Mouse (Mus musculus) frontal cortex, postnatal 10 days (tissue): ENCODE data around the gene Exoc6b.
A peak's percentile ranks its signal among the peaks of the same experiment; 100 is the strongest.

Experiments
- DNase-seq, 2 experiments: peaks; one replicate each; pipeline ENCODE4 v3.0.0; 2022; ENCODE audit warnings: low spot score in 2 of 2, mixed read lengths in 1 of 2

Gene Exoc6b

DNA sequence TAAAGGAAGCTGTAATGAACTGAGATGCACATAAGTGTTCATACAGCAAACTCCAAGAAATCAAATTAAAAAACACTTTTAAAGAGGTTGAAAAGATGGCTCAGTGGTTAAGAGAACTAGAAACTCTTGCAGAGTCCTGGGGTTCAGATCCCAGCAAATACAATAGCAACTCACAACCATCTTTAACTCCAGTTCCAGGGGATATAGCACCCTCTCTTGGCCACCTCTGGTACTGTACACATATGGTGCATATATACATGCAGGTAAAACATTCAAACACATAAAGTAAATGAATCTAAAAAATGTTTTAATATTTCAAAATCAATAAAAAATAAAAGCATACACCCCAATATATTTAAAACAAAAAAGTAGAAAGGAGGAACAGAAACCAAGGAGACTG, 73.9 kb downstream of the Exoc6b start:
- no peak for DNase-seq

GRCm38 (mm10) chr6:84976563-84976971, 92.7 kb downstream of the Exoc6b start:
- no peak for DNase-seq

- DNase-seq = no peak
These were observed 100.8 kb downstream of the Exoc6b start for GRCm38 (mm10) chr6:84968531-84968930.

GRCm38 (mm10) chr6:84964729-84965415, 104.4 kb downstream of the Exoc6b start:
- no peak for DNase-seq

- no peak for DNase-seq
These were observed 106.3 kb downstream of the Exoc6b start for GRCm38 (mm10) chr6:84963044-84963443.

GRCm38 (mm10) chr6:84961763-84962162, 107.5 kb downstream of the Exoc6b start:
- no peak for DNase-seq

GRCm38 (mm10) chr6:84959520-84959919, 109.8 kb downstream of the Exoc6b start:
- no peak for DNase-seq

DNA sequence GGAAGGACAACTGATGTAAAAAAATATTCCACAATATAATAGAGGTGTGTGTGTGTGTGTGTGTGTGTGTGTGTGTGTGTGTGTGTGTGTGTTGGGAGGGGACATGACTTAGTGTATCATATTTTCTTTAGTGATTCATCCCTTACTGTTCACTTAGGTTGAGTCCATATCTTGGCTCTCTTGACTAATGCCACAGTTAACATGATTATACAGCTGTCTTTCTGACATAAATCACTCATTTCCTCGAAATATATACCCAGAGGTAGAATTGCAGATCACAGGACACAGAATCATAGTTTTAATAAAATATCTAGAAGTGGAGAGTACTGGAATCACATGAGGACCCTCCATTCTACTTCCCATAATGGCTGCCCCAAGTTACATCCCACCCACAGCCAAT, 117.7 kb downstream of the Exoc6b start:
- DNase-seq = no peak

DNA sequence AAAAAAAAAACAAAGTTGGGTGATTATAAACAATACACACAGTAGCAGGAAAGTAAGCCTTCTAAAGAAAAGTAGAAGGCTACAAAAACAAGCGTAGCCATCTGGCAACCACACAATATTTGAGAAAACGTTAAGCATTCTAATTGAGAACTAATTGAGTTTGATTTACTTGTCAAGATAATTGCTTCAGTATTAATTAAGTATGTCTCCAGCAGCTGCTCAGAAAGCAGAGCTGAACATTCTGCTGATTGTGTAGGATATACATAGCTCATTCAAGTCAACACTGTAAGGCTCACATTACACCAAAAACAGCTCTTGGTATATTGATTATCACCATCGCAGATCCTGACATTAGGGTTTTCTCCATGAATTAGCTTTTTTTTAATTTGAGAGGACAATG, 122.7 kb downstream of the Exoc6b start:
- DNase-seq = no peak

GRCm38 (mm10) chr6:84946106-84946505, 123.2 kb downstream of the Exoc6b start:
- no peak for DNase-seq

DNA sequence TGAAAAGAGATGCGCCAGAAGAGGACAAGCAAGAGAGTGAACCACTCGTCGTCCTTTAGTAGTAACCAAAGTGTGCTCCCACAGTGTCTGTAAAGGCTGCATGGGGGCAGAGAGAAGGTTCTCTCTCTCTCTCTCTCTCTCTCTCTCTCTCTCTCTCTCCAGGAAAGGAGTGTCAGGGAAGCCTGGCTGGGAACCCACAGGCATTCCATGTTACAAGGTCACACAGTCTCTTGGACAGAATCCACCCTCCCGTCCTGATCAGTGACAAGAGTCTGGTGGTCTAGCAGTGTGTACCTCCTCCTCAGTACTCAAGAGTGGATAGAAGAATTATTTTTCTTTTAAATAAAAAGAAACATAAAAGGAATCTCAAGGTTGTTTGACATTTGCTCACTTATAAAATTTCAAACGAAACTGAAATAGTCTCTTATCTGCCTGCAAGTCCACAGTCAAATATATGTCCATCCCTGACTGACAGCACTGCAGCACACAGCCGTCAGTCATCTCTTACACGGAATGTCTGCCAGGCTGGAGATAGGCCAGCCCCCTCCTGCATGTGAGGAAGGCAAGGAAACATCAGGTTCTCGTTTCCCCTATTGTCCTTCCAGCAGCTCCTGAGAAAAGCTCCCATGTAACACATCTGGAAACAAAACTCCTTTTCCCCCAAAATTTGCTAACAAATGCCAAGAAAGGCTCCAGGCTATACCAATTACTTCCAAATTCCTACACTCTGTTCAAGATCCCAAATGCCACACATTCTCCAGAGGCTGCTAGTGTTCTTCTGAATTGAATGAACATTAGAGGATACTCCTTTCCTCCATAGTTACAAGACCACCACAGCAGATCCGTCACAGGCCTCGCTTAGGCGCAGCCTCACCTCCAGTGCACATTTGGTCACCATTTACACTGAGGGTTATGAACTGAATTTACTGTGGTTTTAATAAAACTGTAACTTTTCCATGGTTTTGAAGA, 136.1 kb downstream of the Exoc6b start:
- no peak for DNase-seq

DNA sequence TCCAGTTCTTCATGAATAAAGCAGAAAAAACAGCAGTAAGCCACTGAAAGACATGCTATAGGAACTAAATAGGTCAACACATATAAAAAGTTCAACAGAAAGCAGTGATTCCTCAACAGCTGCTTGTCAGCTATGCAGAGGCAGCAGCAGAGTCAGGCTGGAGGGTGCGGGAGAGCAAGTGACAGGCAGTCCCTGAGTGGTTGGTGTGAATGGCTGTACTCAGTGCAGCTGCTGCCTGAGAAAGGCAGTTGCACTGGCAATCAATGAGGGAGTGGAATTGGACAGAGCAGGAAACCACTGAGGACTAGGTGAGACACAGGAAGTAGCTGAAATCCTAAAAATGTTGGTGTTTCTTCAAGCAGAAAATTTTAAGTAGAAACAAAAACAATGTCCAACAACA, 138.3 kb downstream of the Exoc6b start:
- DNase-seq = no peak

- DNase-seq = no peak
These were observed 143.2 kb downstream of the Exoc6b start for GRCm38 (mm10) chr6:84926066-84926465.

GRCm38 (mm10) chr6:84923760-84924221, 145.5 kb downstream of the Exoc6b start:
- DNase-seq = peak in 1 of 2 experiments; percentile 13

GRCm38 (mm10) chr6:84916291-84916690, 153.0 kb downstream of the Exoc6b start:
- DNase-seq = no peak

DNA sequence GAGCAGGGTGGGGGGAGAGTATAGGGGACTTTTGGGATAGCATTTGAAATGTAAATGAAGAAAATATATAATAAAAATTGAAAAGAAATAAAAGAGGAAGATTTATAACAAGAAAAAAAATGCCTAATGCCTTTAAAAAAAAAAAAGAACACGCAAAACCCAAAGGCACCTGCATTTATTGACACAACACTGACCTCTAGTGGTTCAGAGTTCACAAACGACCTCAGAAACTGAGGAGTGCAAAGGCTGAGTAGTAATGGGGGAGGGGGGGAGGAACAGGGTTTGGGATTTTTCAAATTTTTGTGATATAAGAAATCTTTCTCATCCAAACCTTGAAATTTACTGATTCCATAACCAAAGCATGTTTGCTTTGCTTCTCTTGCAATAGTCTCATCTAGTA, 156.9 kb downstream of the Exoc6b start:
- DNase-seq = peak in 1 of 2 experiments; percentile 19

DNA sequence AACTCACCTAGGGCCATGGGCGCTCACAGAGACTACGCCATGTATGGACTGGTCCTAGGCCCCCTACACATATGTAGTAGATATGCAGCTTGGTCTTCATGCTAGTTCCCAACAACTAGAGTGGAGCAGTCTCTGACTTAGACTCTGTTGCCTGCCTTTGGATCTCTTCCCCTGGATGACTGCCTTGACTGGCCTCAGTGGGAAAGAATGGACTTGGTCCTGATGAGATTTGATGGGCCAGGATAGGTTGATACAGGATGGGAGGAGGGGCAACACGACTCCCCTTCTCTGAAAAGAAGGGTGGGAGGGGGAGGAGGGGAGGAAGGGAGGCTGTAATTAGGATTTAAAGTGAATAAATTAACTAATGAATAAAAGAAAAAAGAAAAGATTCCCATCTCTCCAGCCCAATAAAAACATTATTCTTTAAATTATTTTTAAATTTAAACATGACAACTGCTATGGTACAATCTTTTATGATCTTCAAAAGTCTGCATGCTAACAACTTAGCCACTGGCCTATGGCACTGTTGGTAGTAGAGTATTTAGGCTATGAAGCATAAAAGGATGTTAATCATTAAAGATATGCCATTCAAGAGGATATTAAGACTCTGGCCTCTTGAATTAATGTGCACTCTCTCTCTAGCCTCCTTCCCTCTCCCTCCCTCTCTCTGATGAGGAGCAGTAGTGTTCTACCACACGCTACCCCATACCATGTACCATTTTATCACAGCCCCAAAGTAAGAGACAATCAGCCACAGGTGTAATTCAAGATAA, 170.1 kb downstream of the Exoc6b start:
- DNase-seq = no peak

- DNase-seq = no peak
These were observed 175.6 kb downstream of the Exoc6b start for GRCm38 (mm10) chr6:84893773-84894095.

DNA sequence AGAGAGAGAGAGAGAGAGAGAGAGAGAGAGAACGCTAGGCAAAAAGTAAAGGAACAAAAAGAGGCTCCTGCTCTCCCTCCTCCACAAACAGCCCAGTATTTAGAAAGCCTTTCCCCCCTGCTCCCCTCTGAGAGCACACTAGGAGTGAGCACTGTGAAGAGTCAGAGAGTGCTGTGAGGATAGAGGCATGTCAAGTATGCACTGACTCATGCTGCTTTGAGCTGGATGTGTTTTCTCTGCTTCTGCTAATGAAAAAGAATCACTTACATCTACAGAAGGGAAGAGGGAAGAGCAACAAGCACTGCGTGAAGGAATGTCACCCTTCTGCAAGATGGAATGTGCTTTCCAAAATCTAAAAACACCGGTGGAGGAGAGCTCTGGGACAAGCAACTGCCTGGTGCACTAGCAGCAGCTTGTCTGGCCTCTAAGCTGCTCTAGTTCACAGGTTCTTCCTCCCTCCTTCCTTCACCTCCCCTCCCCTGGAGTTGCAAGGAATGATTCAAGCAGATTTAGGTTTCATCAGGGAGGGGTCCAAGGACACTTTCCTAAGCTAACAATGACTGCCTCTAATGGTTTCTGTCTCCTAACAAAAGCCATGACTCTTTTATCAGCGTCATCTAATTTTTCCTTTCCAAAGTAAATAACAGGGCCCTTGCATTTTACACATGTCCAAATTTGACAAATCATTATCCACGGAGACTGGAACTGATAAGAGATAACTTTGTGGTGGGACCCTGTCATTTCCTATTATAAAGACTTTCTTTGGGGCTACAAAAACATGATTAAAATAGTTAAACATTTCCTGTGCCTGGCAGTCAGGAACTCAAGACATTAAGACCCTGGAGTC, 176.2 kb downstream of the Exoc6b start:
- no peak for DNase-seq

- DNase-seq = no peak
These were observed 182.8 kb downstream of the Exoc6b start for GRCm38 (mm10) chr6:84886551-84886950.

- DNase-seq = no peak
These were observed 184.2 kb downstream of the Exoc6b start for GRCm38 (mm10) chr6:84885080-84885479.
